Mouse (Mus musculus) E14TG2a.4 (cell line): ENCODE measurements at regions not wholly inside any gene's neighbourhood (a gene's known extent, or its start where the extent isn't known, plus 50 kb on each side); places are given as distances from the start of the nearest gene placed in this dataset.

Experiments used
- CTCF ChIP-seq: conservative IDR thresholded peaks from 2 replicates; pipeline ENCODE4 v1.5.1; 2014; ENCODE audit warnings: low read length
- NANOG ChIP-seq: IDR thresholded peaks from 2 replicates; pipeline ENCODE4 v1.6.1; 2014; ENCODE audit warnings: borderline replicate concordance, low read length, mixed read lengths
- POU5F1 ChIP-seq: IDR thresholded peaks from 2 replicates; pipeline ENCODE4 v1.6.1; 2014; ENCODE audit warnings: low read length, borderline replicate concordance

DNA sequence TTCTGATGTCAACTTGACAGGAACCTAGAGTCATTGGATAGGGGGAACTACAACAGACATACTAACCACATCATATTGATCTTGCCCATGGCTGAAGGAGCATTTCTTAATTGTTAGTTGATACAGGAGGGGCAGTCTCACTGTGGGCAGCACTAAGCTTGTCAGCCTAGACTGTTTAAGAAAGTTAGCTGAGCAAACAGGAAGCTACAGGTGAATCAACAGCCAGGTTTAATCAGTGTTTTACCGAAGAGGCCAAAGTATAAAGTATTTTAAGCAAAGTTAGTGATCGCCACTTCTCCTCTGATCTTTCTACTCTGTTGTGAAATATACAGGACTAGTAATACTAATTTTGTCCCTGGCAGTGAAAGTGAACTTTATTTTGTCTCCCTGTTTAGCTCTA lies 109.6 kb upstream of the Chmp2b start:
- TF ChIP-seq CTCF (no peak), POU5F1 (no peak), NANOG (no peak)
